Mouse (Mus musculus) 3134 (cell line): ENCODE data around the gene Lrp8.

Source experiments
- DNase-seq: peaks from one replicate; pipeline ENCODE4 v3.0.0-alpha.2; 2011; ENCODE audit warnings: low spot score; ENCODE audit not compliant: insufficient read length; ENCODE audit errors: extremely low read depth

Lrp8 gene

DNA sequence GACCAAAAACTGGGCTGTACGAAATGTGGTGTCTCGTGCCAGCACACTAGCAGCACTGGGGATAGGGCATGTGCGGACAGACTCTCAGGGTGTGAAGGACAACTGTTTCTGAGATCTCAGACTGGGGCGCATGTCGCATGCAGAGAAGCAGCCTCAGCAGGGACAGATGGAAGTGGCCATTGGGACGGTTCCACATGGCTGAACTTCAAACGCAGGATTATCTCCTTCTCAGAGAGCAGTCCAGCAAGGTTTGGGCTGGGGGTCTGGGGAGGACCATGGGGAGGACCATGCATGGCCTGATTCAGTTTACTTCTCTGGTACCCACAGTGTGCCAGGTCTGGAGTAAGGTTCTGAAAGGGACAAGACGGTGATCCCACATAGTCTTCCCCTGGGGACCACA, 41.6 kb downstream of the Lrp8 start:
- DNase-seq, result no peak

DNA sequence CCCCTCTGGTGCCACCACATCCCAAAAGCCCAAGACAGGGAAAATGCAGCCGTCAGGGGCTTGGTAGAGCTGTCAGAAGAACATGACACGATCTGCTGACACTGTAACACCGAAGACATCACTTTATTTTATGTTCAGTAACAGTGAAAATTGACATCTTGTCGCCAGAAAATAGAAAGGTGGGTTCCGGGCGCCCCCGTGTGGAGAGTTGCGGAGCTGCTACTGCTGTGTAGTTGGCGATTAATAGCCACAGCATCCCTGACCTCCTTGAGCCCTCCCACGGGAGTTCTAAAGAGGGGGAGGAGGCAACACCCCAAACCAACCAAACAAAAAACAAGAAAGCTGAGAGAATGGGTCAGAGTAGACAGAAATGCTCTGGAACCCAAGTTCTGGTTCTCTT, 42.9 kb downstream of the Lrp8 start:
- DNase-seq, result peak; percentile 39

DNA sequence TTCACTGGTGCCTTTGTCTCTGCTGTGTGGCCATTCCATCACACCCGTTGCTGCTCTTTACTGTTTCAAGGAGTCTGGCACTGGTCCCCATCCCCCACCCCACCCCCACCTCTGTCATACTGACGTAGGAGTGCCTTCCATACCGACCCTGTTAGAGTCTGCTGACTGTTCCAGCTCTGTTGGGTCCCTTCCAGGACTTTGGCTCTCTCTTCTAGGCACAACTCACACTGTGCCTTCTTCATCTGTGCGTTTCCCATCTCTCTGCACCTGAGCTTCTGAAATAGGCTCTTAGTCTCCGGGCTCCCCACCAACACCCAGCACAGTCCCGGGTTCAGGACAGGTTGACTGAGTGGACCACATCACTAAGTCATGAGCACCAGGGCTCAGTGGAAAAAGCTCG, 44.7 kb downstream of the Lrp8 start:
- DNase-seq, result no peak

DNA sequence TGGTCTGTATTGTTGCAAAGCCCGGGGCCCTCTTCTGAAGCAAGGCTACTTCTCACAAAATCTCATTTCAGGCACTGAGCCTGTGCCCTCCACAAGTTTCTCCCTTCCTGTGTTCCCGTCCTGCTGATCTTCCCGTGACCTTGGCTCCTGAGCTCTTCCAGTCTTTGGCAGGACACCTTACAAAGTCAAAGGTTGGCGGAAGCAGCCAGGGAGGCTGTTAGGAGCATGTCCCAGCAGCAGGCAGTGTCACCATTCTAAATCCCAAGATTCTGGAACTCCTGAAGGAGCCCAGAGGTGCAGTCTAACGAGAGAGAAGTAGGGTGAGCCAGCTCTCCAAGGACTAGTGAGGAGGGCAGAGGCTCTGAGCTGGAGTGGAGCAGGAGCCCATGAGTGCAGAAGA, 46.5 kb downstream of the Lrp8 start:
- no peak for DNase-seq

DNA sequence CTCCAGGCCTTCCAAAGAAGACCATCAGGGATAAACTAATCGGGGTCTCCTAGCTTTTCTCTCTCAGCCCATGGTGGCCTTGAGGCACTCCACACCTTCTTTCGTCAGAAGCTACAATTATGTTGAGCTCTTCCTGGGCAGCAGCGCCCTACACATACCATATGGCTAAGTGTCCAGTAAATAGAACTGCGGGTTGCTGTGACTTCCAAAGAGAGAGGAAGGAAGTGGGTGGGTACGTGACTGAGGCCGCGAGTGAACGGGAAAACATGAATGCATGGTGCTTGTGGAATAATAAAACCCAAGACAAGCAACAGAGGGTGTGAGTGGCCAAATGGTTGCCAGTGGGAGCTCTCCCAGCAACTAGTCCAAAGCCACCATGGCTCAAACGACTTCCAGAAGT, 47.6 kb downstream of the Lrp8 start:
- DNase-seq, result no peak

DNA sequence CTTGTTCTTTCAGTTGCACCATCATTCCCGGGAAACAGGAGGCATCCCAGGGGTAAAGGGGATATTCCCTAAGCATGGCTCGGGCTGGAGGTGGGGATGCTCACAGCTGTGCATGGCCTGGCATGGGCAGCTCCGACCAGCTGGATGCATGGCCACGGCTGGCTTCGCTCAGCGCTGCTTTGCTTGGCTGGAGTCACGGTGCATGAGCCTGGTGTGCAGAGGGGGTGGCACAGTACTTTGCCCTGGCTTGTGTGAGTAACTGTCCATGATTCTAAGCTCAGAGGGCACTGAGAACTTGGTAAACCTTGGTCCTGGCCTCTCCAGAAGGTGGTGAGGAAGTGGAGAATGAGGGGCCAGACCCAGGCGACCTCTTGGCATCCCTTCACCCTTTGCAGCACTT, 48.0 kb downstream of the Lrp8 start:
- DNase-seq, result no peak

- DNase-seq, result no peak
Measured at GRCm38 (mm10) chr4:107853333-107853732, 51.3 kb downstream of the Lrp8 start.

GRCm38 (mm10) chr4:107853836-107854235, 51.8 kb downstream of the Lrp8 start:
- DNase-seq, result no peak

DNA sequence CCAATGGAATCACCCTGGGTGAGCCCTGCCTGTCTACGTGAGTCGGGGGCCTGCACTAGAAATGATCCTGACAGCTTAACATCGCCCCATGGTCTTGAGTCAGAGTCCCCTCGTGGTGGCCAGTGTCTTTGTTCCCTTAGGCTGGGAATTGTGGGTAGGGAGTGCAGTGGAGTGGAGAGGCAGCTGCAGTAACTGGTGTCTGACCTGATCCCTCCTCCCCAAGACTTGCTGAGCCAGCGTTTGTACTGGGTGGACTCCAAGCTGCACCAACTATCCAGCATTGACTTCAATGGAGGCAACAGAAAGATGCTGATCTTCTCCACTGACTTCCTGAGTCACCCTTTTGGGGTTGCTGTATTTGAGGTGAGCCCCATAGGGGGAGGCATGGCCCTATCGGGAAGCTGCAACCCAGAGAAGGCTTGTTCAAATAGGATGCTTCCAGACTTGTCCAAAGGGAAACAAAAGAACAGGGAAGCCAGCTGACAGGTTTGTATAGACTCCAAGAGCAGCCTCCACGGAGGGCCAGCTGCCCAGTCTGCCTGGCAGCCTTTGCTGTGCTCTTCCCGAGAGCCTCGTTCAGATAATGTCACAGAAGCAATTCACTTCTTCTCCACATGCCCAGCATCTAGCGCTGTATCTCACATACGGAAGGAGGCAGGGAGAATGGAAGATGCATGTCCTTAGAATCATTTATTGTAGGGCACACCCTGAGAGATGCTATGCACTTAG, 55.1 kb downstream of the Lrp8 start:
- no peak for DNase-seq

- no peak for DNase-seq
Measured at GRCm38 (mm10) chr4:107858995-107859394, 56.9 kb downstream of the Lrp8 start.

DNA sequence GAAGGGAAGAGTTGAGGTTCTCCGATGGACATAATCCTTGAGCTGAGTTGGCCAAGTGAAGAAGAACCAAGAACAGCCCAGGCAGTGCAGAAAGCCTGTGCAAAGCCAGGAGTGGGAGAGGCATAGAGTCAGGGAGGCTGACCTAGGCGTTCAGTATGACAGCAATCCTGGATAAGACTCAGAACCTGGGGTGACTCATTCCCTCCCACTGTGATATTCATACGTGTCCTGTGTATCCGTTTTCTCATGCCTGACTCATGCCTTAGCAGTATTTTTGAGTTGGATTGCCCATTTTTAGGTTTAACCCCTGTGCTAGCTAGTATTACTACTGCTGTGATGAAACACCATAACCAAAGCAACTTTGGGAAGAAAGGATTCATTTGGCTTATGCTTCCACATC, 62.8 kb downstream of the Lrp8 start:
- DNase-seq, result no peak

DNA sequence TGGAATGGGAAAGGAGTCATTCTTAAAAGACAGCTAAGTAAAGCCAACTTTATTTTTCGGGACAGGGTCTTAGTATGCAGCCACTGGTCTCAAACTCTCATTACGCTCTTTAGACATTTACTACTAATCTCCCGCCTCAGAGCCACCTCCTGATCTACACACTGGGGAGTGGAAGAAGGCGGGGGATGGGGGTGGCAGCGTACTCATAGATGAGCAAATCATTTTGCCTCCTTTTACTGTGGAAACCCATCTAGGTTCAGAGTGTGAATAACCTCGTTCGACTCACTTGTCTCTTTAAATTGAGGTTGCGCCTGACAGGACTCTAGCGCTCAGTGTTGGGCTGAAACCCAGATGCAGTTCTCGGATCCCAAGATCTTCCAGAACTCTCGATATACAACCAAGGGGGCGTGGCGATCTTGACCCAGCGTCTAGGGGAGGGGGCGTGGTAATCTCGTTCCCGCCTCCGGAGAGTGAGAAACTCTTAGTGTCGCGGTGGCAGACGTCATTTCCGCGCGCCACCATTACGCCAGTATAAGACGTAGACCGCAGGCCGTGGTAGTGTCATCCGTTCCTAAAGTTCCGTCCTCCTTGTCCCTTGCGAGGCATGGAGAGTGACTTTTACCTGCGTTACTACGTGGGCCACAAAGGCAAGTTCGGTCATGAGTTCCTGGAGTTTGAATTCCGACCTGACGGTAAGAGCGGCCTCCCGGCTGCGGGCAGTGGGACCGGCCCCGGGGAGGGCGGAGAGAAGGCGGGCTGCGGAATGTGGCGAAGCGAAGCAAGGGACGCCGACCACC, 77.4 kb downstream of the Lrp8 start, which contains the start of gene Magoh:
Gene Magoh, plus strand, starts transcription at position 502 of the 797 bp plus-strand sequence.
- peak; percentile 88 for DNase-seq

DNA sequence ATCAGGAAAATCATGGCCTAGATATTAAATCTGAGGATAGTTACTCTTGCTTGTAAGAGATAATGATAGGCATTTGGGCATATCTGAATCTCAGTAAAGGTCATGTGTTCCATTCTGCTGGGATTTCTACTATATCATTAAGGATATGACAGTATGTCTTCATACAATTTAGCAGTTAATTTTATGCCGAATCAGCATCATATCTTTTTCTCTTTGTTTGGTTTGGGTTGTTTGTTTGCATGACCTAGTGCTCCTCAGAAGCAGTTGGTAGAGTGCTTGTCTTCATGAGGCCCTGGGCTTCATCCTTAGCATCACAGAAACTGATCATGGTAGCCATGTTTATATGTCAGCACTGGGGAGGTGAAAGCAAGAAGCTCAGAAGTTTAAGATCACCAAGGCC, 79.6 kb downstream of the Lrp8 start:
- DNase-seq, result no peak

DNA sequence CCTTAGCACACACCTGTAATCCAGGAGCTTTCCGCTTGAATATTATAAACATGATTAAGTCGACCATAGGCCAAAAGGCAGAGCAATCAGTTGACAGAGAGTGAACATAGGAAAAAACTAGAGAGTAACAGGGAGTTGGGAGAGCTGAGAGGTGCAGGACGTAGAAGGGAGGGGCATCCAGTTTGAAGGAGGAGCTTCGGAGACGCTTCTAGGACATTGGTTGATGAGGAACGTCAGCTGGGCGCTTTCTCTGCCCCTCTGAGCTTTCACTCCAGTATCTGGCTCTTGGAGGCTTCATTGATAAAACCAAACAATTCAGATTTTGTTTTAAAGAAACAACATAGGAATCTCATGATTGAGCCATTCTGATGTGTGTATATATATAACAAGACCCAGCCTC, 84.3 kb downstream of the Lrp8 start:
- no peak for DNase-seq

DNA sequence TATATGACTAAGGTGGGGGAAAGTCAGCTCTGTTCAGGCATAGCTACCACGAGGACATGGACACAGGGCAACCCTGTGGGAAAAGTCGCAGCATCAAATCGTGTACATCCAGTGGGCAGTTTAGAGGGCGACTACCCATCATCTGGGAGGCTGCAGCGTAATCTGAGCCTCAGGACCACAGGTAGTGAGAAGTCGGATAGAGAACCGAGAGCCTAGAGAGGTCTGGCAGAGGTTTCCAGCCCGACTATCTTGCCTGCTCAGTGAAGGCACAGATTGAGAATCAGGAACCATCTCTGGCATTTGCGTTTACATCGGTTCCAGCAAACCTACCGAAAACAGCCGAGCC, 87.3 kb downstream of the Lrp8 start:
- no peak for DNase-seq

GRCm38 (mm10) chr4:107889731-107890432, 87.8 kb downstream of the Lrp8 start, which contains the start of gene 0610037L13Rik:
0610037L13Rik (plus strand) TSS chr4:107889813.
- peak; percentile 97 for DNase-seq

- DNase-seq, result no peak
Measured at GRCm38 (mm10) chr4:107892663-107893062, 90.6 kb downstream of the Lrp8 start.

DNA sequence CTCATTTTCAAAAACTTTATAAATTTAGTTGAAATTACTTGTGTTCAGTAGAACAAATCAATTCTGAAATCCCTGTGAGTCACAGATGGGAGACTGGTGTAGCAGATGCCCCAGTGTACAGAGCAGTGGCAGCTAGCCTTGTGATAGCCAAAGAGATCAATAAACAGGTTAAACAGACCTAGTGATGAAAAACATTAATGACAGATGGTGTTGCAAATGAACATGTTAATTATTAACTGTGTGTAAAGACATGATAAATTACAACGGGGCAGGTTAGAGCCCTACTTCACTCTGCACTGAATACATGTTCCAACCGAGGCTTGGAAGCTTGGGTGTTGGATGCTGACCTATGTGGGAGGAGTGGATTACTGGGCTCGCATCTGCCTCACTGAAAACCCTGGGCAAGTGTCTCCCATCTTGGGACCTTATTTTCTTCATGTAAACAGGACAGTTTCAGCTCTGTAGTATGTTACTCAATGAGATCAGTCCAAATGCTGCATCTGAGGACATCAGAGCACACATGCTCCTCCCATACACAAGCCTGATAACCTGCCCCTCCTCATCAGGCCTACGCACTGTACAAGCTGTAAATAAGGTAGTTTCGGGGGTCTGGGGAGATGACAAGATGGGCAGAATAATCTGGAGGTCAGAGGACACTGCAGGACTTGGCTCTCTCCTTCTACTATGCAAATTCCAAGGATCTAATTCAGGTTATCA, 97.3 kb downstream of the Lrp8 start:
- no peak for DNase-seq

DNA sequence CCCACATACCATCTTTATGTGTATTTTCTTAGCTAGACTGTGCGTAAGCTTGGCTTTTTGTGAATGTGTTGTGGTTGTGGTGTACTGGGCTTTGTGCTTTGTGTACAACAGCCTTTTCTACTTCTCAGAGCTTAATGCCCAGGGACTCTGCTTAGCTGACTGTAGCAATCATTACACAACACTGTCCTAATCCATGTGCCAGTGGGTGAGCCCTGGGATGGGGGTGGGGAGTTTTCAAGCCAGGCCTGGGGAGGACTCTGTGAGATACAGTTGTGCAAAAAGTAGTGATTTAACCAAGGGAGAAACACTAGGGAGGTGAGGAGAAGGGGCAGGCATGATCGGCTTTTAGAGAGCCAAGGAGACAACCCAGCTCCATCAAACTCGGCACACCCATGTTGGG, 98.1 kb downstream of the Lrp8 start:
- no peak for DNase-seq

DNA sequence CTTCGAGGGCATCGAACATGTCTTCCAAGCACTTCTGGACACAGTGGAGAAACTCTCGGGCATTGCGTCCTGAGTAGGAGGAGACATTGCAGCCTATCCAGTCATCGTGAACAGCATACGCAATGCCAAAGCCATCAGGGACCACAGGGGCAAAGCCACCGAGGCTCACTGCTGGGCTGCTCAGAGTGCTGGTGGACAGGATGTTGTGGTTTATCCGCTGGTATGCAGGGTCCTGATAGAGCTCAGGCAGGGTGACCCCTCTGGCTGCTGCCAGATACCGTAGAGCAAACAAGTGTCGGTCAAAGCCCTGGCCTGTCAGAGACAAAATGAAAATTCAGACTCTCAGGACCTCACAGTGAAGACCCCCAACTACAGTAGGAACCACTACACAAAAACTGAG, 102.2 kb downstream of the Lrp8 start:
- DNase-seq, result no peak

DNA sequence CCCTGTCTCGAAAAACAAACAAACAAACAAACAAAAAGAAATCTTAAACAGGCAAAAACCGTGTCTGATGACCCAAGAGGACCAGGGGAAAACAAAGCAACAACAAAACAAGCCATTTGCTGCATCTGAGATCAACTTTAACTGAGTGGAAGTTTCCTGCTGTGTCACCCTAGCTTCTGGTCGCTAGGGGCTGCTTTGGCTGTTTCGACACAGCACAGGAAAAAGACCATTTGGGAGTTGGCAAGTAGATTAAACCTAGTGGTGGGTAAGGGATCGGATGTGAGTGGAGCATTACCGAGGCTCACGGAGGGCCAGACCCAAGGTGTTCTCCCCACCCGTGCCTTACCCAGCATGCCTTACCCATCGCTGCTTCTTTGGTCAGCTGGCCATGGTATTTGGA, 104.5 kb downstream of the Lrp8 start:
- no peak for DNase-seq
